Mouse (Mus musculus) spleen, adult 2 months (tissue): ENCODE data around the gene Rasa3.
A peak's percentile ranks its signal among the peaks of the same experiment; 100 is the strongest.

Experiments
- CTCF ChIP-seq: fragments of 200-500 bp; IDR thresholded peaks from 2 replicates; pipeline ENCODE4 v1.5.1; 2011; ENCODE audit warnings: mild to moderate bottlenecking, inconsistent platforms; ENCODE audit not compliant: insufficient read depth, insufficient read length, insufficient replicate concordance; ENCODE audit errors: extremely low read depth
- POLR2A ChIP-seq: fragments of 200-500 bp; IDR thresholded peaks from 2 replicates; pipeline ENCODE4 v1.6.1; 2011; ENCODE audit warnings: low read depth, low read length, inconsistent platforms

GRCm38 (mm10) chr8:13595861-13596260 lies 81.5 kb downstream of the Rasa3 start:
- TF ChIP-seq CTCF, result peak; percentile 51; the same call in 1 of the 2 replicates
- no peak for TF ChIP-seq POLR2A
